Mouse (Mus musculus): ENCODE results near the gene B3gnt7.

DNA sequence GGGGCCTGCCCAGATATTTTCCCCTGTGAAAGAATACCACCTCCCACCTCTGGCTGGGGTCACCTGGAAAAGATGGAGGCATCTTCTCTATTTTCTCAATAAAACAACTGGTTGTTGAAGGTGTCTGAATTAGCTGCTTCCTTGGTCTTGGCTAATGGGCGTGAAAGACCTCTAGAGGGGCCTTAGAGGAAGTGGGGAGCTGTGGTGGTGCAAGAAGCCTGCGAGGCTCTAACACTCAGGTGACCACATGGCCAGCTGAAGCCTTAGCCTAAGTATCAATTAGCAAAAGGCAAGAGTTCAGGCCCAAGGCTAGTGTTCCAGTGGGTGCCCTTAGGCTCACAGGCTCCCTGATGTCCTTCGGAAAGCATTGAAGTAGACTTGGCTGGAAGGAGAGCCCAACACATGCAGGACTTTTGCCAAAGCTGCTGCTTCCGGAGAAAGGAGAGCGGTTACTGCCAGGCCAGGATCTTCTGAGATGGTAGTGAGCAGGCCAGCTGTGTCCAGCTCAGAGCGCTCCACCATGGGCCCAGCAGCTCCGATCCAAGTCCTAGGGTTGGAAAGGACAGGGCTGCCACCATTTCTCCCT, 4.6 kb downstream of the B3gnt7 start:
- TF ChIP-seq POLR2A (IDR thresholded peaks at IDR 0.05; ENCODE audit: borderline replicate concordance, insufficient read depth, low read length), result no peak
- TF ChIP-seq CTCF (IDR thresholded peaks at IDR 0.05; ENCODE audit: borderline replicate concordance, insufficient read depth, low read depth, low read length), result no peak

Data from cerebellum, adult 2 months (tissue).